Mouse (Mus musculus): ENCODE measurements around the gene Loxl3. TPM values are rescaled to one million over a fixed set of nuclear protein-coding genes. Genes with fewer than 3 reads are reported as not detected.

Loxl3 gene
- polyA plus RNA-seq, 1 experiment from 2014 or later: 1.2 TPM

- ATAC-seq (no peak), DNase-seq (no peak)
- Histone ChIP-seq H3K9me3 (ENCODE audit: low read length) (no peaks in the 10 kb centered on the region), H3K9ac (replicated peaks) (no peak overlapping the region), H3K4me1 (ENCODE audit: insufficient read depth) (peaks cover 12% of the 10 kb centered on the region), H3K27me3 (ENCODE audit: insufficient read depth, low read length) (peaks cover 66% of the 10 kb centered on the region), H3K4me2 (ENCODE audit: low read depth, low read length) (peak overlapping the region; percentile 55), H3K36me3 (replicated peaks; ENCODE audit: insufficient read depth, low read length) (0 out of 2 replicates have a peak, but pooled peaks cover 1% of the 10 kb centered on the region), H3K4me3 (ENCODE audit: low read depth, low read length) (peak overlapping the region; percentile 21), H3K27ac (ENCODE audit: low read depth) (no peak overlapping the region)
- TF ChIP-seq EP300 (IDR thresholded peaks at IDR 0.05; ENCODE audit: low read depth) (no peak), CTCF (IDR thresholded peaks at IDR 0.05; ENCODE audit: low read depth) (no peak)
- 6% methylated on average over 47 of the region's 47 CpGs for WGBS (ENCODE audit: insufficient replicate concordance)
Observed at GRCm38 (mm10) chr6:83087205-83087925, 53.4 kb downstream of the Loxl3 start.

- DNase-seq: no peak
- H3K4me3 ChIP-seq (ENCODE audit: low read depth, low read length): peak overlapping the region; percentile 21; the same call in 1 of the 2 replicates
- TF ChIP-seq CTCF (IDR thresholded peaks at IDR 0.05; ENCODE audit: low read depth): no peak
- TF ChIP-seq EP300 (IDR thresholded peaks at IDR 0.05; ENCODE audit: low read depth): no peak
- H3K27me3 ChIP-seq (ENCODE audit: insufficient read depth, low read length): peaks cover 62% of the 10 kb centered on the region
- 20% methylated on average over 9 of the region's 9 CpGs for WGBS (ENCODE audit: insufficient replicate concordance)
- peak overlapping the region; percentile 55 for H3K4me2 ChIP-seq (ENCODE audit: low read depth, low read length)
- no peak overlapping the region for H3K9ac ChIP-seq (replicated peaks)
- no peak for ATAC-seq
- no peaks in the 10 kb centered on the region for H3K36me3 ChIP-seq (replicated peaks; ENCODE audit: insufficient read depth, low read length)
- H3K27ac ChIP-seq (ENCODE audit: low read depth): no peak overlapping the region
- no peaks in the 10 kb centered on the region for H3K9me3 ChIP-seq (ENCODE audit: low read length)
- H3K4me1 ChIP-seq (ENCODE audit: insufficient read depth): peaks cover 12% of the 10 kb centered on the region
Observed at GRCm38 (mm10) chr6:83087926-83088260, 53.9 kb downstream of the Loxl3 start.

GRCm38 (mm10) chr6:83092416-83093127 is 58.6 kb downstream of the Loxl3 start:
- H3K9ac ChIP-seq (replicated peaks): no peak overlapping the region
- no peak for TF ChIP-seq CTCF (IDR thresholded peaks at IDR 0.05; ENCODE audit: low read depth)
- no peak for TF ChIP-seq EP300 (IDR thresholded peaks at IDR 0.05; ENCODE audit: low read depth)
- ATAC-seq: no peak
- no peak overlapping the region; the same call in 1 of the 2 replicates for H3K27ac ChIP-seq (ENCODE audit: low read depth)
- peaks cover 2% of the 10 kb centered on the region for H3K4me1 ChIP-seq (ENCODE audit: insufficient read depth)
- DNase-seq: no peak
- H3K9me3 ChIP-seq (ENCODE audit: low read length): no peaks in the 10 kb centered on the region
- peaks cover 20% of the 10 kb centered on the region for H3K27me3 ChIP-seq (ENCODE audit: insufficient read depth, low read length)
- no peak overlapping the region for H3K4me2 ChIP-seq (ENCODE audit: low read depth, low read length)
- 17% methylated on average over 6 of the region's 6 CpGs for WGBS (ENCODE audit: insufficient replicate concordance)
- H3K36me3 ChIP-seq (replicated peaks; ENCODE audit: insufficient read depth, low read length): no peaks in the 10 kb centered on the region
- H3K4me3 ChIP-seq (ENCODE audit: low read depth, low read length): no peak overlapping the region

GRCm38 (mm10) chr6:83095968-83096367 is 62.0 kb downstream of the Loxl3 start:
- WGBS (ENCODE audit: insufficient replicate concordance): 51% methylated on average over 6 of the region's 6 CpGs
- H3K4me3 ChIP-seq (ENCODE audit: low read depth, low read length): no peak overlapping the region
- DNase-seq: no peak
- 0 out of 2 replicates have a peak, but pooled peaks cover 1% of the 10 kb centered on the region for H3K27me3 ChIP-seq (ENCODE audit: insufficient read depth, low read length)
- H3K4me1 ChIP-seq (ENCODE audit: insufficient read depth): peaks cover 2% of the 10 kb centered on the region; the same call in 1 of the 2 replicates
- ATAC-seq: no peak
- H3K36me3 ChIP-seq (replicated peaks; ENCODE audit: insufficient read depth, low read length): no peaks in the 10 kb centered on the region
- H3K9ac ChIP-seq (replicated peaks): no peak overlapping the region
- H3K9me3 ChIP-seq (ENCODE audit: low read length): no peaks in the 10 kb centered on the region
- TF ChIP-seq EP300 (IDR thresholded peaks at IDR 0.05; ENCODE audit: low read depth): no peak
- no peak for TF ChIP-seq CTCF (IDR thresholded peaks at IDR 0.05; ENCODE audit: low read depth)
- no peak overlapping the region for H3K4me2 ChIP-seq (ENCODE audit: low read depth, low read length)
- no peak overlapping the region for H3K27ac ChIP-seq (ENCODE audit: low read depth)

- H3K4me3 ChIP-seq (ENCODE audit: low read depth, low read length): no peak overlapping the region
- no peak overlapping the region for H3K27ac ChIP-seq (ENCODE audit: low read depth)
- no peaks in the 10 kb centered on the region for H3K27me3 ChIP-seq (ENCODE audit: insufficient read depth, low read length)
- no peak for ATAC-seq
- no peak for TF ChIP-seq CTCF (IDR thresholded peaks at IDR 0.05; ENCODE audit: low read depth)
- no peak for TF ChIP-seq EP300 (IDR thresholded peaks at IDR 0.05; ENCODE audit: low read depth)
- peaks cover 21% of the 10 kb centered on the region for H3K4me1 ChIP-seq (ENCODE audit: insufficient read depth)
- no peaks in the 10 kb centered on the region for H3K9me3 ChIP-seq (ENCODE audit: low read length)
- no peak for DNase-seq
- H3K36me3 ChIP-seq (replicated peaks; ENCODE audit: insufficient read depth, low read length): no peaks in the 10 kb centered on the region
- no peak overlapping the region for H3K4me2 ChIP-seq (ENCODE audit: low read depth, low read length)
- no peak overlapping the region for H3K9ac ChIP-seq (replicated peaks)
- 78% methylated on average over 2 of the region's 2 CpGs for WGBS (ENCODE audit: insufficient replicate concordance)
Observed at GRCm38 (mm10) chr6:83098411-83098810, 64.4 kb downstream of the Loxl3 start.

- Histone ChIP-seq H3K27ac (ENCODE audit: low read depth) (peak within 1 kb of the TSS; percentile 85), H3K4me2 (ENCODE audit: low read depth, low read length) (peak within 1 kb of the TSS; percentile 100), H3K36me3 (replicated peaks; ENCODE audit: insufficient read depth, low read length) (no peaks in the 10 kb centered on the region), H3K4me1 (ENCODE audit: insufficient read depth) (peaks cover 23% of the 10 kb centered on the region), H3K9me3 (ENCODE audit: low read length) (no peaks in the 10 kb centered on the region), H3K4me3 (ENCODE audit: low read depth, low read length) (peak within 1 kb of the TSS; percentile 76), H3K27me3 (ENCODE audit: insufficient read depth, low read length) (no peaks in the 10 kb centered on the region), H3K9ac (replicated peaks) (peak within 1 kb of the TSS; percentile 76)
- peak; percentile 87 for DNase-seq
- peak; percentile 92 for TF ChIP-seq CTCF (IDR thresholded peaks at IDR 0.05; ENCODE audit: low read depth)
- TF ChIP-seq EP300 (IDR thresholded peaks at IDR 0.05; ENCODE audit: low read depth): no peak
- under 1% methylated on average over 25 of the region's 25 CpGs for WGBS (ENCODE audit: insufficient replicate concordance)
- peak; percentile 90 for ATAC-seq
Observed at GRCm38 (mm10) chr6:83101316-83101687, 67.3 kb downstream of the Loxl3 start, which contains the start of the genes Ccdc142 and Gm42688. Gene Ccdc142 (plus strand): TSS chr6:83101601. Gene Gm42688 (plus strand): TSS chr6:83101617.
